Mouse (Mus musculus): ENCODE measurements around the gene Mark2. TPM values are rescaled to one million over a fixed set of nuclear protein-coding genes. Genes with fewer than 3 reads are reported as not detected.

Mark2 gene
- polyA plus RNA-seq, 1 experiment: 102 TPM

- Histone ChIP-seq H3K27ac (ENCODE audit: insufficient read depth, low read length) (no peak overlapping the region), H3K4me3 (ENCODE audit: insufficient read depth, low read length) (no peak overlapping the region), H3K4me1 (ENCODE audit: control insufficient read depth, insufficient read depth, low read length) (peaks cover 4% of the 10 kb centered on the region; the same call in 1 of the 2 replicates)
- no peak for TF ChIP-seq POLR2A (IDR thresholded peaks at IDR 0.05; ENCODE audit: extremely low read depth, insufficient read depth, low read length)
- no peak for TF ChIP-seq CTCF (IDR thresholded peaks at IDR 0.05; ENCODE audit: extremely low read depth, insufficient read depth, low read length)
Measured at GRCm38 (mm10) chr19:7286563-7287315, 54.9 kb downstream of the Mark2 start.

GRCm38 (mm10) chr19:7280557-7281330 is 60.9 kb downstream of the Mark2 start:
- TF ChIP-seq POLR2A (IDR thresholded peaks at IDR 0.05; ENCODE audit: extremely low read depth, insufficient read depth, low read length) (0 out of 2 replicates have a peak, but pooled peaks have one; percentile 20), CTCF (IDR thresholded peaks at IDR 0.05; ENCODE audit: extremely low read depth, insufficient read depth, low read length) (no peak)
- Histone ChIP-seq H3K27ac (ENCODE audit: insufficient read depth, low read length) (peak overlapping the region; percentile 92), H3K4me3 (ENCODE audit: insufficient read depth, low read length) (no peak overlapping the region), H3K4me1 (ENCODE audit: control insufficient read depth, insufficient read depth, low read length) (peaks cover 12% of the 10 kb centered on the region)

GRCm38 (mm10) chr19:7279114-7279513 is 62.5 kb downstream of the Mark2 start:
- TF ChIP-seq POLR2A (IDR thresholded peaks at IDR 0.05; ENCODE audit: extremely low read depth, insufficient read depth, low read length) (no peak), CTCF (IDR thresholded peaks at IDR 0.05; ENCODE audit: extremely low read depth, insufficient read depth, low read length) (peak; percentile 53; the same call in 1 of the 2 replicates)
- H3K4me1 ChIP-seq (ENCODE audit: control insufficient read depth, insufficient read depth, low read length): peaks cover 14% of the 10 kb centered on the region
- peak overlapping the region; percentile 88 for H3K27ac ChIP-seq (ENCODE audit: insufficient read depth, low read length)
- H3K4me3 ChIP-seq (ENCODE audit: insufficient read depth, low read length): no peak overlapping the region

GRCm38 (mm10) chr19:7278200-7278906 is 63.3 kb downstream of the Mark2 start:
- no peak overlapping the region for H3K4me3 ChIP-seq (ENCODE audit: insufficient read depth, low read length)
- TF ChIP-seq CTCF (IDR thresholded peaks at IDR 0.05; ENCODE audit: extremely low read depth, insufficient read depth, low read length) (no peak), POLR2A (IDR thresholded peaks at IDR 0.05; ENCODE audit: extremely low read depth, insufficient read depth, low read length) (no peak)
- peak overlapping the region; percentile 71 for H3K27ac ChIP-seq (ENCODE audit: insufficient read depth, low read length)
- peaks cover 14% of the 10 kb centered on the region for H3K4me1 ChIP-seq (ENCODE audit: control insufficient read depth, insufficient read depth, low read length)

GRCm38 (mm10) chr19:7276796-7277195 is 64.9 kb downstream of the Mark2 start:
- Histone ChIP-seq H3K4me3 (ENCODE audit: insufficient read depth, low read length) (no peak overlapping the region), H3K27ac (ENCODE audit: insufficient read depth, low read length) (no peak overlapping the region), H3K4me1 (ENCODE audit: control insufficient read depth, insufficient read depth, low read length) (peaks cover 14% of the 10 kb centered on the region)
- no peak for TF ChIP-seq POLR2A (IDR thresholded peaks at IDR 0.05; ENCODE audit: extremely low read depth, insufficient read depth, low read length)
- no peak for TF ChIP-seq CTCF (IDR thresholded peaks at IDR 0.05; ENCODE audit: extremely low read depth, insufficient read depth, low read length)

- H3K4me3 ChIP-seq (ENCODE audit: insufficient read depth, low read length): no peak overlapping the region
- H3K4me1 ChIP-seq (ENCODE audit: control insufficient read depth, insufficient read depth, low read length): peaks cover 13% of the 10 kb centered on the region
- TF ChIP-seq CTCF (IDR thresholded peaks at IDR 0.05; ENCODE audit: extremely low read depth, insufficient read depth, low read length) (no peak), POLR2A (IDR thresholded peaks at IDR 0.05; ENCODE audit: extremely low read depth, insufficient read depth, low read length) (no peak)
- H3K27ac ChIP-seq (ENCODE audit: insufficient read depth, low read length): peak overlapping the region; percentile 62; the same call in 1 of the 2 replicates
Measured at GRCm38 (mm10) chr19:7276053-7276659, 65.5 kb downstream of the Mark2 start.

GRCm38 (mm10) chr19:7275131-7275789 is 66.4 kb downstream of the Mark2 start:
- peaks cover 9% of the 10 kb centered on the region for H3K4me1 ChIP-seq (ENCODE audit: control insufficient read depth, insufficient read depth, low read length)
- no peak overlapping the region for H3K27ac ChIP-seq (ENCODE audit: insufficient read depth, low read length)
- TF ChIP-seq CTCF (IDR thresholded peaks at IDR 0.05; ENCODE audit: extremely low read depth, insufficient read depth, low read length) (no peak), POLR2A (IDR thresholded peaks at IDR 0.05; ENCODE audit: extremely low read depth, insufficient read depth, low read length) (no peak)

GRCm38 (mm10) chr19:7274326-7274990 is 67.2 kb downstream of the Mark2 start:
- TF ChIP-seq POLR2A (IDR thresholded peaks at IDR 0.05; ENCODE audit: extremely low read depth, insufficient read depth, low read length) (no peak), CTCF (IDR thresholded peaks at IDR 0.05; ENCODE audit: extremely low read depth, insufficient read depth, low read length) (no peak)
- Histone ChIP-seq H3K4me1 (ENCODE audit: control insufficient read depth, insufficient read depth, low read length) (peaks cover 6% of the 10 kb centered on the region), H3K27ac (ENCODE audit: insufficient read depth, low read length) (peak overlapping the region; percentile 71; the same call in 1 of the 2 replicates), H3K4me3 (ENCODE audit: insufficient read depth, low read length) (no peak overlapping the region)

More at GRCm38 (mm10) chr19:7275131-7275789, 66.4 kb downstream of the Mark2 start:
- no peak overlapping the region for H3K4me3 ChIP-seq (ENCODE audit: insufficient read depth, low read length)

All from cortical plate, adult 2 months (tissue).